In genomic region chr8:86035371-86035770, GRCm38 (mm10) we compare ENCODE assay signal across 16 mouse cellular contexts.
"Had no signal": no experiment of that assay in that cellular context is flagged by ENCODE, and none has a peak within 500 bp of the region (broad histone marks: within the 10 kb centered on the region; RNA-seq: fewer than 3 reads in every experiment).

No protein-coding gene starts in this region.

- H3K4me3 ChIP-seq: neural tube, embryonic 13.5 days; neural tube, embryonic 15.5 days; stomach, embryonic 15.5 days had no signal

- H3K27ac ChIP-seq: neural tube, embryonic 13.5 days; neural tube, embryonic 15.5 days; stomach, embryonic 15.5 days; stomach, postnatal 0 days had no signal

- DNase-seq: retina, postnatal 1 day; right cerebral cortex, adult 18-20 months; right cerebral cortex, postnatal 14 days; right cerebral cortex, postnatal 25 days; right cerebral cortex, postnatal 4 days; spleen, adult 18-20 months; thymus, adult 18-20 months; thymus, adult 2 months; thymus, postnatal 14 days; thymus, postnatal 25 days; thymus, postnatal 36 days; thymus, postnatal 4 days had no signal
